Mouse (Mus musculus) small intestine, adult 2 months (tissue): ENCODE results near the gene Tjp2. TPM values are rescaled to one million over a fixed set of nuclear protein-coding genes. Genes with fewer than 3 reads are reported as not detected.

Experiments
- H3K27ac ChIP-seq: fragments of 200-500 bp; 2 replicates; pipeline ENCODE4 v1.5.1; 2012; ENCODE audit warnings: low read depth, low read length, control low read depth, inconsistent platforms; ENCODE audit not compliant: insufficient read depth
- H3K27me3 ChIP-seq: fragments of 200-500 bp; 2 replicates; pipeline ENCODE4 v1.6.1; 2012; ENCODE audit warnings: mild to moderate bottlenecking, moderate library complexity, low read length, inconsistent platforms; ENCODE audit not compliant: control insufficient read depth, insufficient read depth
- H3K36me3 ChIP-seq: fragments of 200-500 bp; 2 replicates; pipeline ENCODE4 v1.6.1; 2012; ENCODE audit warnings: mild to moderate bottlenecking, low read length, control low read depth, inconsistent platforms; ENCODE audit not compliant: control insufficient read depth, insufficient read depth
- H3K4me1 ChIP-seq: fragments of 200-500 bp; 2 replicates; pipeline ENCODE4 v1.6.1; 2012; ENCODE audit warnings: low read length, inconsistent platforms, mixed read lengths; ENCODE audit not compliant: control insufficient read depth, insufficient read depth, insufficient read length
- H3K4me3 ChIP-seq: fragments of 200-500 bp; 2 replicates; pipeline ENCODE4 v1.5.1; 2012; ENCODE audit warnings: low read depth, mild to moderate bottlenecking, control low read depth, inconsistent platforms, low read length, moderate library complexity
- CTCF ChIP-seq: fragments of 200-500 bp; IDR thresholded peaks from 2 replicates; pipeline ENCODE4 v1.5.1; 2012; ENCODE audit warnings: low read depth, mild to moderate bottlenecking, control low read depth, inconsistent platforms, low read length, moderate library complexity, mixed read lengths; ENCODE audit not compliant: insufficient replicate concordance, insufficient read length; ENCODE audit errors: extremely low read depth
- POLR2A ChIP-seq: fragments of 200-500 bp; IDR thresholded peaks from 2 replicates; pipeline ENCODE4 v1.6.1; 2012; ENCODE audit warnings: low read depth, mild to moderate bottlenecking, control low read depth, inconsistent platforms, low read length, moderate library complexity
- WGBS: fragments of 180-500 bp; shearing (Covaris S2); methylation state at CpG from one replicate; pipeline ENCODE4 v1.1.7; 2018; 5-methylcytosine and 5-hydroxymethylcytosine counted together
- polyA plus RNA-seq: library from polyadenylated mRNA; depleted of rRNA; stranded (reverse); fragments of >200 nt; gene quantifications from 2 replicates; pipeline ENCODE4 v1.2.3, GENCODE M21; 2012

Gene Tjp2
- polyA plus RNA-seq, 1 experiment, result 74.0 TPM

- Histone ChIP-seq H3K4me1 (no peaks in the 10 kb centered on the region), H3K27me3 (no peaks in the 10 kb centered on the region), H3K36me3 (peaks cover 6% of the 10 kb centered on the region; the same call in 1 of the 2 replicates), H3K4me3 (no peak overlapping the region), H3K27ac (no peak overlapping the region)
- TF ChIP-seq POLR2A, result no peak
- 92% methylated on average over 15 of the region's 15 CpGs for WGBS
Observed at GRCm38 (mm10) chr19:24183680-24184235, 41.1 kb downstream of the Tjp2 start.

GRCm38 (mm10) chr19:24180415-24180814 lies 44.4 kb downstream of the Tjp2 start:
- peaks cover 4% of the 10 kb centered on the region; the same call in 1 of the 2 replicates for H3K36me3 ChIP-seq
- peaks cover 2% of the 10 kb centered on the region; the same call in 1 of the 2 replicates for H3K4me1 ChIP-seq
- WGBS, result 60% methylated on average over 8 of the region's 8 CpGs
- no peaks in the 10 kb centered on the region for H3K27me3 ChIP-seq
- TF ChIP-seq POLR2A (no peak), CTCF (no peak)
- H3K4me3 ChIP-seq, result no peak overlapping the region
- H3K27ac ChIP-seq, result no peak overlapping the region

DNA sequence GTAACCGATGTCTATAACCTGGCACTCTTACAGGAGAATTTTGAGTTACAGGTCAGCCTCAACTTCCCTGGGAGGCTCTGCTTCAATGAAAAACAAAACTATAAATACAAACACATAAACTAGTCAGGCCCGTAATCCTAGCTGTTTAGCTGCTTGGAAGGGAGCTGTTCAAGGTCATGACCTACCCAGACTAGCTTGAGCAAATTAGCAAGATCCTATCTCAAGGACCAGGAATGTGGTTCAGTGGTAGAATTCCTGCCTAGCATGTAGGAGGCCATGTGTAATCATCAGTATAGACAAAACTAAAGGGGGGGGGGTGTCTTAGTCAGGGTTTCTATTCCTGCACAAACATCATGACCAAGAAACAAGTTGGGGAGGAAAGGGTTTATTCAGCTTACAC lies 46.7 kb downstream of the Tjp2 start:
- peaks cover 11% of the 10 kb centered on the region for H3K4me1 ChIP-seq
- no peaks in the 10 kb centered on the region for H3K36me3 ChIP-seq
- no peaks in the 10 kb centered on the region for H3K27me3 ChIP-seq
- WGBS, result 84% methylated on average over 2 of the region's 2 CpGs
- TF ChIP-seq POLR2A (no peak), CTCF (no peak)
- H3K27ac ChIP-seq, result no peak overlapping the region
- no peak overlapping the region for H3K4me3 ChIP-seq

DNA sequence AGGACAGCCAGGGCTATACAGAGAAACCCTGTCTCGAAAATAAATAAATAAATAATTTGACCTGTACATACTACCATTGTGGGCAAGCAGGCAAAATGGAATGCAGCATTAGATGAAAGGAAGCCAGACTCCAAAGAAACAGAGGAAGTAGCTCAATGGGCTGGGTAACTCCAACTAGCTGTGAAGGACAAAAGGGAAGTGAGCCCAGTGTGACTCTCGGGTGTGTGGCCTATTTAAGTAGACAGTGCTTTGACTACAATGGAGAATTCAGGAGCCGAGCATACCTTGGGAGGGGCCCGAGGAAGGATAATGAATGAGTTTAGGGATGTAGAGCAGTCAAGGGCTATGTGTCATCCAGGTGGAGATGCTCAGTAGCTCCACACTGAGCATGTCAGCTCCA lies 48.1 kb downstream of the Tjp2 start:
- Histone ChIP-seq H3K36me3 (no peaks in the 10 kb centered on the region), H3K4me3 (no peak overlapping the region), H3K27ac (no peak overlapping the region), H3K4me1 (peaks cover 12% of the 10 kb centered on the region), H3K27me3 (no peaks in the 10 kb centered on the region)
- whole genome bisulfite sequencing, result 84% methylated on average over 4 of the region's 4 CpGs
- TF ChIP-seq POLR2A (no peak), CTCF (no peak)

DNA sequence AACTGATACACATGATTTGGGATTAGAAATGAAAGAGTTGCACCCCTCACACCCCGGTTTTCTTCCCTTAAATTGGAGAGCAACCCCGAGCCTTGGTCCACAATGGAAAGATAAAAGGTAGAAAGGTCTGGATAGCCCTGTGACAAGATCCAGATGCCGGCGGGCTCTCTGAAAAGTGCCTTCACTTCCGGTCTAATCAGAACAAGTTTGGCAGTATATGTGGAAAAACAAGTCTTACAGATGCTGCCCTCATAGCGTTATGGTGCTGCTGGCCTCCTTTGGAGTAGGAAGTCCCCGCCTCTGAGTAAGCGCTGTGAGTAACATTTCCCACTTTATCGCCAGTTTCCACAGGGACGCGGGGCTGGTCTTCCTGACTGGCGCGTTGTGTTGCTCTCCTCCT lies 49.9 kb downstream of the Tjp2 start:
- WGBS, result under 1% methylated on average over 13 of the region's 13 CpGs
- H3K27me3 ChIP-seq, result no peaks in the 10 kb centered on the region
- H3K27ac ChIP-seq, result peak overlapping the region; percentile 10; the same call in 1 of the 2 replicates
- H3K36me3 ChIP-seq, result no peaks in the 10 kb centered on the region
- peak overlapping the region; percentile 20 for H3K4me3 ChIP-seq
- TF ChIP-seq CTCF (no peak), POLR2A (no peak)
- H3K4me1 ChIP-seq, result peaks cover 12% of the 10 kb centered on the region

DNA sequence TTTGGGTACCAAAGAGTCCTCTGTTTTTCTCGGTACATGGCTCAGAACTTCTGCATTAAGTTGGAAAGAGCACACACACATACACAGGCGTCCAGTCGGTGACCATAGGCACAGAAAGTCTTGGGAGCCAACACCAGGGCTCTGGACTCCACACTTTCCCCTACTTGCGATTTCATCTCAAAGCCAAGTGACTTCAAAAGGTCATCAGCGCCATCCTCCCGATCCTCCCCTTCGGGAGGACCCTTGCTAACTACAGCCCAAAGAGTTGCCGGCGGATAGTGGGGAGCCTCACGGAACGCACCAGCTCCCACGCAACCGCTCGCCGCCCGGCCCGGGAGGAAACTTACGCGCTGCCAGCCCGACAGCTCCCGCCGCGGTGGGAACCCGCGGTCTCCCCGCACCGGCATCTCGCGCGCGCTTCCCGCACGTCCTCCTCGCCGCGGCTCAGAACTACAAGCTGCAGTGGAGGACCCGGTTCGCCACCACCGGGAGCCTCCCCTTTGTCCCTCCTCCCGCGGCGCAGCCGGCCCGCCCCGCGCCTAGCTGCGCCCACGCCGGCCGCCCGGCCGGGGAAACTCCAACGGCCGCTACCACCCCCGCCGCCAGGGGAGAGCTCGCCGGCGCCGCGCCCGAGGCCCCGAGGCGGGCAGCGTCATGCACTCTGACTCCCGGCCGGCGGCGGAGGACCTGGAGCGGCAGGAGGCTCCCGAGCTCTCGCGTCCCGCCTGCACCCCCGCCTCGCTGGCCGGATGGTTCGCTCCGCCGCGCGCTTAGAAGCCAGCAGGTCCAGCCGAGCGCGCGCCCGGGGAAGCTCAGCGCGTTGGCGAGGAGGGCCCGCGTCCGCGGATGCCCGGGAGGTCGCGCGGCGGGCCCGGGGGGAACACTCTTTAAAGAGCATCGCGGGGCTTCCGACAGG lies 51.0 kb downstream of the Tjp2 start:
- under 1% methylated on average over 102 of the region's 103 CpGs for WGBS
- TF ChIP-seq POLR2A (no peak), CTCF (no peak)
- Histone ChIP-seq H3K36me3 (no peaks in the 10 kb centered on the region), H3K4me1 (peaks cover 12% of the 10 kb centered on the region), H3K4me3 (peak overlapping the region; percentile 90), H3K27ac (peak overlapping the region; percentile 43), H3K27me3 (no peaks in the 10 kb centered on the region)

DNA sequence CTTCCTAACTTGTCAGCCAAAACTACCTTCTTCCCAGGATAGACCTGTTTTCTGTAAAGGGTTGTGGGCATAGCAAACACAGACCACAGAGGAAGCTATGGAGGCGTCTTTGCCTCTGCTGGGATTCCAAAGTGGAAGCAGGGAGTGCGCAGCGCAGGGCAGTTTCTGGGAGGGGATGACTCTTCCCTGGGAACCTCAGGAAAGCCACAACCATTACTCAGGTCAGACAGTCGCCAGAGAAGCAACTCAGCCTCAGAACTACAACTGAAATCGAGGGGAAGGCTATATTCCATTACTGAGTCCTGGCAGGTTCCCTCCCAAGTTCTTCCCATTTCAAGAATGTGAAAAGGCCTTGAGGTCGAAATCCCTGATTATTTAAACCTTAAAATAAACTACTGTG lies 51.8 kb downstream of the Tjp2 start:
- 75% methylated on average over 6 of the region's 6 CpGs for WGBS

More for the DNA sequence above, 51.8 kb downstream of the Tjp2 start:
- no peak overlapping the region for H3K27ac ChIP-seq
- H3K27me3 ChIP-seq, result no peaks in the 10 kb centered on the region
- no peaks in the 10 kb centered on the region for H3K36me3 ChIP-seq
- TF ChIP-seq CTCF, result no peak
- TF ChIP-seq POLR2A, result no peak
- H3K4me3 ChIP-seq, result no peak overlapping the region
- peaks cover 18% of the 10 kb centered on the region for H3K4me1 ChIP-seq
